Mouse (Mus musculus): ENCODE data around the gene 3110082J24Rik. TPM values are rescaled to one million over a fixed set of nuclear protein-coding genes. Genes with fewer than 3 reads are reported as not detected.

3110082J24Rik gene
- polyA plus RNA-seq, 1 experiment from 2014 or later, result 8.3 TPM

Other genes with a start within 250 kb of the 3110082J24Rik start
- 0.13 TPM in 1 of 2 replicates, not detected in the other for gene Il6, start 93.0 kb downstream of the 3110082J24Rik start, polyA plus RNA-seq (2016; fragmentation: Nextera tagmentation; extraction: Ambion mirVana)
- gene Tyms, start 32.5 kb downstream of the 3110082J24Rik start, polyA plus RNA-seq (2016; fragmentation: Nextera tagmentation; extraction: Ambion mirVana), result 237 and 241 TPM in 2 replicates
- 22.5 and 24.7 TPM in 2 replicates for gene Garem2, start 925 bp downstream of the 3110082J24Rik start, polyA plus RNA-seq (2016; fragmentation: Nextera tagmentation; extraction: Ambion mirVana)
- gene Hadha, start 49.1 kb upstream of the 3110082J24Rik start, polyA plus RNA-seq (2016; fragmentation: Nextera tagmentation; extraction: Ambion mirVana), result 86.8 and 94.8 TPM in 2 replicates
- gene Hadhb, start 49.2 kb upstream of the 3110082J24Rik start, polyA plus RNA-seq (2016; fragmentation: Nextera tagmentation; extraction: Ambion mirVana), result 84.0 and 88.9 TPM in 2 replicates
- not detected in 2 replicates for gene Adgrf3, start 99.6 kb upstream of the 3110082J24Rik start, polyA plus RNA-seq (2016; fragmentation: Nextera tagmentation; extraction: Ambion mirVana)
- gene Selenoi, start 126.5 kb upstream of the 3110082J24Rik start, polyA plus RNA-seq (2016; fragmentation: Nextera tagmentation; extraction: Ambion mirVana), result 24.8 and 25.5 TPM in 2 replicates
- gene Drc1, start 175.3 kb upstream of the 3110082J24Rik start, polyA plus RNA-seq (2016; fragmentation: Nextera tagmentation; extraction: Ambion mirVana), result 1.5 and 1.6 TPM in 2 replicates

Measured in forebrain, embryonic 12.5 days (tissue).